ENCODE assay signal across 8 mouse cellular contexts in genomic region chr2:168229116-168230025, GRCm38 (mm10). TPM values are rescaled to one million over a fixed set of nuclear protein-coding genes. Genes with fewer than 3 reads are reported as not detected.
A peak's percentile ranks its signal among the peaks of the same experiment; 100 is the strongest.
DNase-seq lines count a peak whose midpoint lies in the region; ATAC-seq lines count a peak whose summit lies in the region.

No protein-coding gene starts in this region.

- H3K4me3 ChIP-seq in embryonic facial prominence, embryonic 13.5 days: peak overlapping the region; percentile 100
- peak overlapping the region; percentile 98 for H3K4me3 ChIP-seq in heart, embryonic 15.5 days
- peak overlapping the region; percentile 67 for H3K4me3 ChIP-seq in lung, embryonic 16.5 days (ENCODE audit: low read length)

- 20% methylated on average over 41 of the region's 41 CpGs for WGBS in embryonic facial prominence, embryonic 13.5 days
- WGBS in heart, embryonic 15.5 days: 16% methylated on average over 41 of the region's 41 CpGs
- WGBS in lung, embryonic 16.5 days: 15% methylated on average over 41 of the region's 41 CpGs

- no peaks in the 10 kb centered on the region for H3K9me3 ChIP-seq in embryonic facial prominence, embryonic 13.5 days
- no peaks in the 10 kb centered on the region for H3K9me3 ChIP-seq in heart, embryonic 15.5 days (replicated peaks)
- no peaks in the 10 kb centered on the region for H3K9me3 ChIP-seq in lung, embryonic 16.5 days (ENCODE audit: control insufficient read depth, low read length)

- DNase-seq in embryo, embryonic 10.5 days (ENCODE audit: low spot score): peak; percentile 12
- no peak for DNase-seq in embryo, embryonic 10 days (ENCODE audit: low spot score)
- peak; percentile 65 for DNase-seq in T-cell, adult 2 months (ENCODE audit: low spot score)
- DNase-seq in kidney, postnatal 10 days: peak; percentile 52
- DNase-seq in right cerebral cortex, postnatal 25 days: peak; percentile 37

- H3K9ac ChIP-seq in embryonic facial prominence, embryonic 13.5 days: peak overlapping the region; percentile 96
- H3K9ac ChIP-seq in heart, embryonic 15.5 days: peak overlapping the region; percentile 96
- peak overlapping the region; percentile 77 for H3K9ac ChIP-seq in lung, embryonic 16.5 days (ENCODE audit: low read length)

- peaks cover 37% of the 10 kb centered on the region for H3K36me3 ChIP-seq in embryonic facial prominence, embryonic 13.5 days
- peaks cover 25% of the 10 kb centered on the region for H3K36me3 ChIP-seq in heart, embryonic 15.5 days
- peaks cover 18% of the 10 kb centered on the region for H3K36me3 ChIP-seq in lung, embryonic 16.5 days (ENCODE audit: control insufficient read depth, insufficient read depth, low read length)

- peak overlapping the region; percentile 100 for H3K4me2 ChIP-seq in embryonic facial prominence, embryonic 13.5 days
- peak overlapping the region; percentile 98 for H3K4me2 ChIP-seq in heart, embryonic 15.5 days
- peak overlapping the region; percentile 70 for H3K4me2 ChIP-seq in lung, embryonic 16.5 days (ENCODE audit: low read depth, low read length)

- peaks cover 32% of the 10 kb centered on the region for H3K4me1 ChIP-seq in embryonic facial prominence, embryonic 13.5 days
- H3K4me1 ChIP-seq in heart, embryonic 15.5 days (replicated peaks): peaks cover 33% of the 10 kb centered on the region
- peaks cover 21% of the 10 kb centered on the region for H3K4me1 ChIP-seq in lung, embryonic 16.5 days (replicated peaks; ENCODE audit: control insufficient read depth, insufficient read depth, low read length)

- ATAC-seq in embryonic facial prominence, embryonic 13.5 days (ENCODE audit: insufficient number of reproducible peaks, insufficient read depth, low FRiP score, low TSS enrichment, low read depth): no peak
- ATAC-seq in heart, embryonic 15.5 days (replicated peaks; ENCODE audit: insufficient number of reproducible peaks, insufficient read depth, low FRiP score, low read depth): no peak
- ATAC-seq in lung, embryonic 16.5 days (ENCODE audit: low read depth): peak; percentile 18; the same call in 1 of the 2 replicates

- peak overlapping the region; percentile 88; the same call in 1 of the 2 replicates for H3K27ac ChIP-seq in embryonic facial prominence, embryonic 13.5 days
- peak overlapping the region; percentile 95 for H3K27ac ChIP-seq in heart, embryonic 15.5 days
- H3K27ac ChIP-seq in lung, embryonic 16.5 days (ENCODE audit: low read length): no peak overlapping the region

- no peaks in the 10 kb centered on the region for H3K27me3 ChIP-seq in embryonic facial prominence, embryonic 13.5 days
- no peaks in the 10 kb centered on the region for H3K27me3 ChIP-seq in heart, embryonic 15.5 days
- no peaks in the 10 kb centered on the region for H3K27me3 ChIP-seq in lung, embryonic 16.5 days (ENCODE audit: control insufficient read depth, insufficient read depth, low read depth, low read length)

RNA-seq across cellular contexts. Expression of gene Gm20716, which starts 0.8 kb away (rescaled TPM):
- 26.0 and 29.3 TPM in 2 replicates for polyA plus RNA-seq in embryonic facial prominence, embryonic 13.5 days (2015; fragmentation: Nextera tagmentation; extraction: Ambion mirVana)
- polyA plus RNA-seq in heart, embryonic 15.5 days (2015; fragmentation: Nextera tagmentation; extraction: Ambion mirVana): 10.9 and 14.2 TPM in 2 replicates
- 14.7 and 15.3 TPM in 2 replicates for polyA plus RNA-seq in lung, embryonic 16.5 days (2015; fragmentation: Nextera tagmentation; extraction: Ambion mirVana)

RNA-seq across cellular contexts. Expression of gene Dpm1, which starts 1.0 kb away (rescaled TPM):
- 96.6 and 99.5 TPM in 2 replicates for polyA plus RNA-seq in embryonic facial prominence, embryonic 13.5 days (2015; fragmentation: Nextera tagmentation; extraction: Ambion mirVana)
- polyA plus RNA-seq in heart, embryonic 15.5 days (2015; fragmentation: Nextera tagmentation; extraction: Ambion mirVana): 69.3 and 96.2 TPM in 2 replicates
- 80.2 and 98.3 TPM in 2 replicates for polyA plus RNA-seq in lung, embryonic 16.5 days (2015; fragmentation: Nextera tagmentation; extraction: Ambion mirVana)

RNA-seq across cellular contexts. Expression of gene Mocs3, which starts 1.1 kb away (rescaled TPM):
- 7.5 and 7.6 TPM in 2 replicates for polyA plus RNA-seq in embryonic facial prominence, embryonic 13.5 days (2015; fragmentation: Nextera tagmentation; extraction: Ambion mirVana)
- polyA plus RNA-seq in heart, embryonic 15.5 days (2015; fragmentation: Nextera tagmentation; extraction: Ambion mirVana): 4.2 and 5.7 TPM in 2 replicates
- 4.5 and 4.6 TPM in 2 replicates for polyA plus RNA-seq in lung, embryonic 16.5 days (2015; fragmentation: Nextera tagmentation; extraction: Ambion mirVana)

RNA-seq across cellular contexts. Expression of gene Adnp, which starts 22.5 kb away (rescaled TPM):
- 3.1 and 3.9 TPM in 2 replicates for polyA plus RNA-seq in embryonic facial prominence, embryonic 13.5 days (2015; fragmentation: Nextera tagmentation; extraction: Ambion mirVana)
- 6.6 and 7.8 TPM in 2 replicates for polyA plus RNA-seq in heart, embryonic 15.5 days (2015; fragmentation: Nextera tagmentation; extraction: Ambion mirVana)
- 1.3 and 1.8 TPM in 2 replicates for polyA plus RNA-seq in lung, embryonic 16.5 days (2015; fragmentation: Nextera tagmentation; extraction: Ambion mirVana)

RNA-seq across cellular contexts. Expression of gene Kcng1, which starts 52.2 kb away (rescaled TPM):
- polyA plus RNA-seq in embryonic facial prominence, embryonic 13.5 days (2015; fragmentation: Nextera tagmentation; extraction: Ambion mirVana): 2.1 and 2.2 TPM in 2 replicates
- 0.18 and 0.48 TPM in 2 replicates for polyA plus RNA-seq in heart, embryonic 15.5 days (2015; fragmentation: Nextera tagmentation; extraction: Ambion mirVana)
- polyA plus RNA-seq in lung, embryonic 16.5 days (2015; fragmentation: Nextera tagmentation; extraction: Ambion mirVana): 0.19 and 0.20 TPM in 2 replicates
